Mouse (Mus musculus) frontal cortex, postnatal 10 days (tissue): ENCODE results near the gene Calhm1.
A peak's percentile ranks its signal among the peaks of the same experiment; 100 is the strongest.
"Not testable (repeated sequence)": the region's sequence is repeated elsewhere in the genome, so short reads cannot be mapped to it uniquely, and the experiment has no call there.

Experiments
- DNase-seq, 2 experiments: peaks; one replicate each; pipeline ENCODE4 v3.0.0; 2022; ENCODE audit warnings: low spot score in 2 of 2, mixed read lengths in 1 of 2

Calhm1 gene

GRCm38 (mm10) chr19:47153767-47154166, 9.7 kb upstream of the Calhm1 start:
- DNase-seq, result no peak

- DNase-seq, result no peak
These were observed 8.0 kb upstream of the Calhm1 start for GRCm38 (mm10) chr19:47152062-47152369.

- DNase-seq, result no peak
These were observed 7.4 kb upstream of the Calhm1 start for GRCm38 (mm10) chr19:47151332-47152061.

GRCm38 (mm10) chr19:47149854-47150253, 5.8 kb upstream of the Calhm1 start:
- DNase-seq, result no peak

- no peak for DNase-seq
These were observed 4.3 kb upstream of the Calhm1 start for GRCm38 (mm10) chr19:47148267-47148847.

GRCm38 (mm10) chr19:47142438-47142837, 1.6 kb downstream of the Calhm1 start:
- no peak for DNase-seq

GRCm38 (mm10) chr19:47139611-47140010, 4.4 kb downstream of the Calhm1 start:
- DNase-seq, result not testable (repeated sequence)

- peak; percentile 36 to 40 for DNase-seq
These were observed 6.2 kb downstream of the Calhm1 start, which contains the start of gene Calhm2 for GRCm38 (mm10) chr19:47137771-47138421. TSS of gene Calhm2 (minus strand) at chr19:47138294.

GRCm38 (mm10) chr19:47137051-47137581, 6.9 kb downstream of the Calhm1 start:
- DNase-seq, result no peak

GRCm38 (mm10) chr19:47136170-47136569, 7.9 kb downstream of the Calhm1 start:
- no peak for DNase-seq

- DNase-seq, result no peak
These were observed 8.5 kb downstream of the Calhm1 start for GRCm38 (mm10) chr19:47135568-47135967.

- no peak for DNase-seq
These were observed 10.9 kb downstream of the Calhm1 start for GRCm38 (mm10) chr19:47133161-47133560.

- no peak for DNase-seq
These were observed 13.4 kb downstream of the Calhm1 start for GRCm38 (mm10) chr19:47130551-47131125.

GRCm38 (mm10) chr19:47128835-47129234, 15.2 kb downstream of the Calhm1 start:
- no peak for DNase-seq

- DNase-seq, result no peak
These were observed 15.9 kb downstream of the Calhm1 start for GRCm38 (mm10) chr19:47128164-47128563.

GRCm38 (mm10) chr19:47122802-47123201, 21.3 kb downstream of the Calhm1 start:
- no peak for DNase-seq

- DNase-seq, result no peak
These were observed 23.0 kb downstream of the Calhm1 start for GRCm38 (mm10) chr19:47121054-47121453.

GRCm38 (mm10) chr19:47118634-47119033, 25.4 kb downstream of the Calhm1 start:
- DNase-seq, result no peak

GRCm38 (mm10) chr19:47104641-47105271, 39.3 kb downstream of the Calhm1 start:
- DNase-seq, result no peak

- no peak for DNase-seq
These were observed 43.0 kb downstream of the Calhm1 start for GRCm38 (mm10) chr19:47101080-47101479.
